Mouse (Mus musculus) left cerebral cortex, adult 2 months (tissue): ENCODE results near the gene Tfcp2. TPM values are rescaled to one million over a fixed set of nuclear protein-coding genes. Genes with fewer than 3 reads are reported as not detected.
A peak's percentile ranks its signal among the peaks of the same experiment; 100 is the strongest.
"Not testable (repeated sequence)": the region's sequence is repeated elsewhere in the genome, so short reads cannot be mapped to it uniquely, and the experiment has no call there.

ENCODE experiments used
- DNase-seq, 2 experiments: peaks; one replicate each; pipeline ENCODE4 v3.0.0; 2021 to 2022; ENCODE audit warnings: low spot score in 2 of 2, mixed read lengths in 1 of 2; ENCODE audit errors: extremely low spot score in 1 of 2
- H3K27ac ChIP-seq: fragments of 200-600 bp; 2 replicates; pipeline ENCODE4 v1.8.1; 2022
- H3K4me3 ChIP-seq: fragments of 200-600 bp; 2 replicates; pipeline ENCODE4 v1.8.1; 2022
- CTCF ChIP-seq: fragments of 200-600 bp; IDR thresholded peaks from 2 replicates; pipeline ENCODE4 v1.8.1; 2022; ENCODE audit warnings: antibody characterized with exemption, mild to moderate bottlenecking, moderate library complexity
- intact Hi-C: fragments of 180-260 bp; cut with DNase I; formaldehyde crosslinking; loops from one replicate; pipeline ENCODE4 v1.15.1; 2025
- total RNA-seq, 2 experiments: library from RNA; stranded (reverse); gene quantifications; 2 replicates each; pipeline ENCODE4 v1.2.3; 2021

The Tfcp2 gene
- total RNA-seq, 2 experiments from 2014 or later = 26.8 to 27.9 TPM

DNA sequence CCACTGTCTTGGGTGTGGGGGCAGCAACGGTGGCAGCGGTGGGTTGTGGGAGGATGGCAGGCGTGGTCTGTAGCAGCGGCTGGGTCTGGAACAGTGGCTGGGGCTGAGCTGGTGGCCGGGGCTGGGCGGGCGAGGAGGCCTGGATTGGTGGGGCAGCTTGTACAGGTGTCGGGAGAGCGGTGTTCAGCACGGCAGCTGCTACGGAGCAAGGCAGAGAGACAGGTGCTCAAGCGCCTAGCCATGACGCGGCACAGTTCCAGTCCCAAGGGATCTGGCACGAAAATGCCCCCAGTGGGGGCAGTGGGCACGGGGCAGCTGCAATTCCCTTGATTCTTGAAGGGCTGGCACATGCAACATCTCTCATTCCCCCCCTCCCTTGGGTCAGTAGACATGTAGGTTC lies 34.1 kb upstream of the Tfcp2 start:
- no peak overlapping the region for H3K27ac ChIP-seq
- intact Hi-C loops = no loop called here
- DNase-seq = no peak
- H3K4me3 ChIP-seq = no peak overlapping the region
- TF ChIP-seq CTCF = no peak

DNA sequence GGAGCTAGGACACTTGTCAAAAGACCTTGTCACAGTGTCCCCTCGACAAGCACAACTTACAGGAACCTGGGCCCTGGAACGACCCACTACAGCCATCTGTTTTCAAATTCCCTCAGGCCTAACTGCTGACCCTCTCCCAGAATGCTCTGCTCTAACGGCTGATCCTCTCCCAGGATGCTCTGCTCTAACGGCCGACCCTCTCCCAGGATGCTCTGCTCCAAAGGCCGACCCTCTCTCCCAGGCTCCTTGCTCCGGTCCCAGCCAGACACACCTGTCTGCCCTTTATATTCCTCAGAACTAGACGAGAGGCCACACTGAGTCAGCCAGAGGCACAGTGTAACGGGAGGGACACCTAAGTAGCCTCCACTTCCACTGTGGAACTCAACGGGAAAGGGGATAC lies 28.3 kb upstream of the Tfcp2 start:
- TF ChIP-seq CTCF = no peak
- no peak for DNase-seq
- Histone ChIP-seq H3K4me3 (no peak overlapping the region), H3K27ac (no peak overlapping the region)
- intact Hi-C loops = no loop called here

DNA sequence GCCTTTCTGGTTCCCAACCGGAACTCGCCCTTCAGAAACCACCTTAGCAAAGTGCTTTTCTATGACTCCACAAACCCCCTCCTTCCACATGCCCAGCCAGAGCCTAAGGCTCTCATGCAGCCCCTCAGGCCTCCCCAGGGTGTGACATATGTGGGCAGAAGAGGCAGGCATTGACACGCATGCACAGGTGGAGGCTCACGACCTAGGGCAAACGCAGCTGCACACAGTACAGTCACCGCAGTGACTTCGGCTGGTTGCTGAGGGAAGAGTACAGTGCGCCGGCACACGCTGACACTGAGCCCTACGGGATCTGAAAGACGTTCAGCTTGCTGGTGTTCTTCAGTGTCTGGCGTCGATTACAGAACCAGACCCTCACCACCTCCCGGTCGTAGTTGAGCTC lies 26.2 kb upstream of the Tfcp2 start:
- intact Hi-C loops = no loop called here
- H3K27ac ChIP-seq = no peak overlapping the region
- DNase-seq = no peak
- TF ChIP-seq CTCF = no peak
- H3K4me3 ChIP-seq = no peak overlapping the region

DNA sequence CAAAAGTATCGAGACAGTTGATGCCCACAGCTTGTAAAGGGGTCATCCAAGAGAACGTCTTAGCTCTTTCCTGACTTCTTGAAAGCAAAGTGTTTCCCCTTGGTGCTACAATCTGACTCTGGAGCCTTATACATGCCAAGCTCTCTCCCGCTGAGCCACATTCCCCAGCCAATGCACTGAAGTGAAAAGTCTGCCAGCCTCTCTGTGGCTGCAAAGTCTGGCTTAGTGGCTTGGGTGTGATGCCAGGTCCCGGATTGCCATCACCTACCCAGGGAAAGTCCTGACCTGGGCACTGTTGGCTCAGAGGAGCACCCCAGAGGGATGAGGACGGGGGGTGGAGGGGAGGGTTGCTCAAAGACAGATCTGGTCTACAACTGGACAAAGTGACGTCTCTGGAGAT lies 25.0 kb upstream of the Tfcp2 start:
- intact Hi-C loops = no loop called here
- no peak for TF ChIP-seq CTCF
- Histone ChIP-seq H3K27ac (no peak overlapping the region), H3K4me3 (no peak overlapping the region)
- DNase-seq = no peak

DNA sequence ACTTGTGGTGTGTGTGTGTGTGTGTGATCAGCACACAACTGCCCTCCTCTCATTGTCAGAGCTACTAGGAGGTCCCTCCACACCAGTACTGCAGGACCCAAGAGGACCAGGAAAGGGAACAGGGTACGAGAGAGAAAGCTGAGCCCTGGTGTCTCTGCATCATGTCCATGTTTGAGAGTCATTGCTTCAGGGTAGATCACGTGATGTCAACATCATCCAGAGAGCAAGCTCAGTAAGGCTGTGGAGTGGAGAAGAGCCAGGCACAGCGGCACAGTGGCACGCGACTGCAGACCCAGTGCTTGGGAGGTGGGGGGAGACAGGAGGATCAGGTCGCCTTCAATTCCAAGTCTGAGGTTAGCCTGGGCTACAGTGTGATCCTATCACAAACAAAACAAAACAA lies 24.6 kb upstream of the Tfcp2 start:
- no peak for DNase-seq
- TF ChIP-seq CTCF = no peak
- Histone ChIP-seq H3K4me3 (no peak overlapping the region), H3K27ac (no peak overlapping the region)
- intact Hi-C loops = no loop called here

DNA sequence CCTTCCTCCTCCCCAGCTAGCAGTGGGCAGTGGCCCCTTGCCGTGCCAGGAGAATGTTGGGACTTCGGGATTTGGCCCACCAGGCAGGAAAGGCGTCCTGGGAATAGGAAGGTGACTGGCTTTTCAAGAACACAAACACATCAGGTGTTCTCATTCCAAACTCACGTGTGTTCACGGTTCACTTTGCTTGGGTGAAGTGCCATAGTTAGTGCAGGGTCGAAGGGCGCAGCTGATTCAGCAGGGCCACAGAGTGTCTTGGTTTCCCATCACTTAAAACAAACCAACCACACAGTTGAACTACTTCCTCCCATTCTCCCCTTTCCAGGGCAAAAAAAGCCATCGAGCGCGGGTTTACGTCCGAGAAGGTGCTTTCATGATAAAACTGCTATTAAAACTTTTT lies 23.6 kb upstream of the Tfcp2 start:
- DNase-seq = no peak
- intact Hi-C loops = no loop called here
- TF ChIP-seq CTCF = no peak
- H3K27ac ChIP-seq = no peak overlapping the region
- H3K4me3 ChIP-seq = no peak overlapping the region

DNA sequence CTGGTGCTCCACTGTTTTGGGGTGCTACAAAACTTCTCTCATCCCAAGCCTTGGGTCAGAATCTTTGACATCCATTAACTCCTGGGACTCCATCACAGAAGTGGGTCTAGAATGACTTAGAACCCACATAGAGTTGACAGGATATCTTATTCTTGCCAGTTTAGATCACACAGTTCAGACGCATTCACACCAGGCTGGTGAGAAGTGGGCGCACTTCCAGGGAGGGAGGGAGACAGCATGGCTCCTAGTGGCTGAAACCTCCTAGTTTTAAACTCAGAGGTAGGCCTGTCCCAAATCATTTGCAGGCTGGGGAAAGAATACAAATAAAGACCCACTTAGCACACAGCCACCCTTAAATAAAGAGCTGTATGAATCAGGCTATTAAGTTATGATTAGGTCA lies 22.6 kb upstream of the Tfcp2 start:
- intact Hi-C loops = no loop called here
- DNase-seq = no peak
- H3K27ac ChIP-seq = no peak overlapping the region
- no peak overlapping the region for H3K4me3 ChIP-seq
- no peak for TF ChIP-seq CTCF

DNA sequence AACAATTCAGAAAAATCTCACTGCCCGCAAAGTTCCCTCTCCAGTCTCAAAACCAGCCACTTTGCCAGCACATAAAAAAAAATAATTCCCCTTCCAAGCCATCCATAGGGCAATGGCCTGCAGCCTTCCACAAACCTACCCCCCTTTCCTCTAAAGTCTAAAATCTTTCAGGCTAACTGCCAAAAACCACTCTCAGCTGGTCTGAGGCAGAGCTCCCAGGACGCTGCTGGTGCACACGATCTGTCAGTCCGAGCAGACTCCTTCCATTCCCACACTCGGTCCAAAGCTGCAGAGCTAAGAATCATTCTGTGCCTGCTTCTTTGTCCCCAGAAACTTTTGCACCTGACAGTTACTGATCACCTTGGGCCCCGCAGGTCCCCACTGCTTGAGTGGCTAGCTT lies 22.1 kb upstream of the Tfcp2 start:
- intact Hi-C loops = no loop called here
- no peak for DNase-seq
- Histone ChIP-seq H3K4me3 (no peak overlapping the region), H3K27ac (no peak overlapping the region)
- no peak for TF ChIP-seq CTCF

DNA sequence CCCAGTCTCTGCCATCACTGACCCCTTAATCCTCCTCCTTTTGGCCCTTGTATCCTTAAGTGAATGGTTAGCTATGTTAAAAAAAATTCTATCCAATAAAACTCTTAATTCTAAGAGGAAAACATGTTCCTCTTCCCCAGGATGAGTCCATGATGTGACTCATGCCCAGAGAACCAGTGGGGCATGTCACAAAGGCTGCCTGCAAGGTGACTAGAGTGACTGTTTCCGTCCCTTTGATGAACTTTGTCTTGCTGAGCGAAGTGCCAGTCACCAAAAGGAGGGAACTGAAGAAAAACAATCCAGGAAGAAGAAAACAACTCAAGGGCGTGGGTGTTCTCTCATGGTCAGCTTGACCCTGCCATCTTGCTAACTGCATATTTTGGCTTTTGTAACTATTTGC lies 17.4 kb upstream of the Tfcp2 start:
- intact Hi-C loops = no loop called here
- Histone ChIP-seq H3K4me3 (no peak overlapping the region), H3K27ac (no peak overlapping the region)
- DNase-seq = no peak
- no peak for TF ChIP-seq CTCF

DNA sequence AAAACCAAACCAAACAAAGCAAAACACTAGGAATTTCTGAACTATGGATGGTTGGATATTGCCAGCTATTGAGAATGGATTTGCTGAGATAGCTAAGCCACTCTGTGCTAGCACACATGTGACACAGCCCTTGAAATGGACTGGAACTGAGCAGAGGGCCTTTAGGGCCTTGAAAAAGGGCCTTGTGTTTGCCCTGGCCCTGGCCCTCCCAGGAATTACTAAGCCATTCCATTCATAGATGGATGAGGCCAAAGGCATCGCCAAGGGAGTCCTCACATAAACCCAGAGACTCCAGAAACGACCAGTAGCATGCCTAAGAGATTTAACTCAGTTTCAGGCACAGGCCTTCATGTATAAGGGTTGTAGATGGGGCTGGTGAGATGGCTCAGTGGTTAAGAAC lies 14.7 kb upstream of the Tfcp2 start:
- TF ChIP-seq CTCF = no peak
- intact Hi-C loops = no loop called here
- DNase-seq = no peak
- Histone ChIP-seq H3K4me3 (no peak overlapping the region), H3K27ac (no peak overlapping the region)

DNA sequence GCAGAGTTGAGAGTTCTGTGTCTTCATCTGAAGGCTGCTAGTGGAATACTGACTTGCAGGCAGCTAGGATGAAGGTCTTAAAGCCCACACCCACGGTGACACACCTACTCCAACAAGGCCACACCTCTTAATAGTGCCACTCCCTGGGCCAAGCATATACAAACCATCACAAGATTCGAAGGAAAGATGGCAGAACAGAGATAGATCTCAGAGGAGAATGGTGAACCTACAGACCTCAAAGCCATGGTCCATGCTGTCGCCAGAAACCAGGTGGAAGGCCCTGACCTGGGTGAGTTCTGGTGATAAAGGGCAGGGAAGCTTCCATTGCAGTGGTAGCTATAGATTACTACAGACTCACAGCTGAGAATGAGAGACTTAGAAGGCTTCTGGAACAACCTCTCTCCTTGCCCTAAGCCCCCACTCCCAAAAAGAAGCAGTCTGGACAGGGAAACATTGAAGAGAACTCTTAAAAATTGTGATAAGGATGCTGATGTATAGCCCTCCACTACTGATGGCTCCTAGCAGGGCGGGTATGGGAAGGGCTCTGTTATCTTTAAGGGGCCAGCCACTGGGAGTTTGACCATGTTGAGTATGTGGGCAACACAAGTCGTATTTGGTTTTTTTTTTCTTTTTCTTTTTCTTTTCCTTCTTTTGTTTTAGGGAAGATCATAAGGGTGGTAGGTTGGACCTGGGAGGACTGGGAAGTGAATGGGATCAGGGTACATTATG lies 6.1 kb upstream of the Tfcp2 start:
- intact Hi-C loops = no loop called here
- Histone ChIP-seq H3K27ac (no peak overlapping the region), H3K4me3 (no peak overlapping the region)
- no peak for TF ChIP-seq CTCF
- no peak for DNase-seq

DNA sequence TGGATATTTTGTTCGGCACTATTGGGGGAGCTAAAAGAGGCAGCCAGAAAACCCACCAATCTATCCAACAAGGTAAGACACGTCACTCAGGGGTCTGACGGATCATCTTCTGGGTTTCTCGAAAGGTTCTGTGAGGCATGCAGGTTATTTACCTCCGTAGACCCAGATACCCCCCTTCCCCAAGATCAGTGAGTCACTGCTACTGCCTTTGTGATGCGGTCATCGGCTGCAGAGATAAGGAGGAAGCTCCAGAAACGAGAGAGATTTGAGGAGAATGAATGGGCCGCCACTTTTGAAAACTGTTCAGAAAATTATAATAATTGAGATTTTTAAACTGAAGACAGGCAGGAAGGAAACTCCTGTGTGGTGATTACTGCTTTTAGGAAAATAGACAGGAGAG lies 4.6 kb upstream of the Tfcp2 start:
- Histone ChIP-seq H3K4me3 (no peak overlapping the region), H3K27ac (no peak overlapping the region)
- no peak for DNase-seq
- intact Hi-C loops = no loop called here
- no peak for TF ChIP-seq CTCF

DNA sequence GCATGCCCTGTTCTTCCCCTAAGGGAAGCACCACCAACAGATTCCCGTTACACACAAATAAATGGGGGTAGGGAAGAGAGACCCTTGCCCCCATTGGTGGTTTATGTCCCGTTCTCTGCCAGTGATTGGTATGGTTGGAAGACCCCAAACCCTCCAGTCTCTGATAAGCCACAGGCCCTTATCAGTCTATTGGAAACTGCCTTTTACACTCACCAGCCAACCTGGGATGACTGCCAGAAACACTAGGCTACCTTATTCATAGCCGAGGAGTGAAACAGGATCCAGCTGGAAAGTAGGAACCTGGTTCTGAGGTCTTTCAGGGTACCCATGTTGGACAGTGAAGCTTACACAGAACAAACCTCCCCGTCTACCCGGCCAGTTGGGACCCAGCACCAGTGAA lies 4.2 kb upstream of the Tfcp2 start:
- no peak for DNase-seq
- intact Hi-C loops = no loop called here
- no peak for TF ChIP-seq CTCF
- no peak overlapping the region for H3K4me3 ChIP-seq
- H3K27ac ChIP-seq = no peak overlapping the region

DNA sequence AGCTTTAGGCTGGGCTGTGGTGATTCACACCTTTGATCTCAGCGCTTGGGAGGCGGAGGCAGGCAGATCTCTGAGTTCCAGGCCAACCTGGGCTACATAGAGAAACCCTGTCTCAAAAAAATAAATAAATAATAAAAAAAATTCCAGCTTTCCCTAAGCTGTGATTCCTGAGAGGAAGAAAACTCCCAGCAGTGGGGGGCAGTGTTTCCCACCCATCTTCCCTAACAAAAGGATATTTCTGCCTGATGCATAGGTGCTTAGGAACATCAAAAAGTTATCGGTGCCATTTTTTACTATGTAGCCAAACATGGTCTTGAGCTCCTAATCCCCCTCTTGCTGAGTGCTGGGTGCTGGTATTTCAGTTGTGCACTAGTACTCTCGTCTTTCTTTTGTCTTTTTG lies 1.5 kb downstream of the Tfcp2 start:
- DNase-seq = no peak
- H3K27ac ChIP-seq = no peak overlapping the region
- intact Hi-C loops = loop anchor here (5.0 kb wide), 3 partner anchors 47 to 132 kb away; partner anchors contain the start of gene Pou6f1
- TF ChIP-seq CTCF = peak; percentile 6
- no peak overlapping the region for H3K4me3 ChIP-seq

DNA sequence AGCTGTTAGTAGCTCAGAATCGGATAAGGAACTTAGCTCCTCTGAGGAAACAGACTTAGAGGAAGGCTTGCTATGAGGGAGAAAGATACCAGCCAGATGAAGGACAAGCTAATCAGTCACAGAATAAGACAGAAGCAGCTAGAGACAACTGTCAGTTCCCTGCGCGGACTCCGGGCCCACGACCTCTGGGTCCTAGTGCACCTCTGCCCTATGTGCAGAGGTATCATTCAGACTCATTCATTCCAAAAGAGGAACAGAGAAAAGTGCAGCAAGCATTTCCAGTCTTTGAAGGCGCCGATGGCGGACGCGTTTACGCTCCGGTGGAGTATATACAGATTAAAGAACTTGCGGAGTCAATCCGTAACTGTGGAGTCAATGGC lies 8.2 kb downstream of the Tfcp2 start:
- DNase-seq, intact Hi-C loops, H3K27ac ChIP-seq, H3K4me3 ChIP-seq: not testable (repeated sequence)

DNA sequence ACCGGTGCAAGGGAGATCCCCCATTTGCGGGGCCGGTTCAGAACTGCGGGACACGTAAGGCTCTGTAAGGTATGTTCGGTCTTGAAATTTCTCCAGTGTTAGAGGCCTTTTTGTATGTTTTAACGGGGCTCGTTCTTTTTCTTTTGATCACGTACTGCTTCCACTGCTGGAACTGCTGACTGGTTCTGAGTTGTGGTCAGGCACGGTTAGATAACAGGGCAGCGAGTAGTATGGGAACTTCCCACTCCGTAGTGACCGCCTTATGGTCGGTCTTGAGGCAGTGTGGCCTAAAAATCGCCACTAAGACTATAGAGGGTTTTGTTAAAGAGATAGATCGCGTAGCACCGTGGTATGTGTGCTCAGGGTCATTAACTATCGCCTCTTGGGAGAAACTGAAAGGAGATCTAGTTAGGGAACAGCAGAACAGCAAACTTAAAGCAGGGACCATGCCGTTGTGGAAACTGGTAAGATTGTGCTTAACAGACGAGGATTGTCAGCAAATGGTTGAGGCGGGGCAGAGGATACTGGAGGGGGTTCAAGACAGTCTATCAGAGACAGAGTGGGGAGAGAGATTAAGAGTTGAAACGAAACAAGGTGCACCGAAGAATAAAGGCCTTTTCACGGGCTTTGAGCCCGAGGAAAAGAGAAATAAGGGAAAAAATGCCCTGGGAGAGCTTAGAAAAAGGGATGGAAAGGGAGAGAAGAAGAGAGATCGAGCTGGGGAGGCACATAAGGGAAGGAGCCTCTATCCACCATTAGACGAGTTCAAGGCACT lies 8.7 kb downstream of the Tfcp2 start:
- intact Hi-C loops, H3K4me3 ChIP-seq, DNase-seq, H3K27ac ChIP-seq: not testable (repeated sequence)
